Mouse (Mus musculus) left cerebral cortex, adult 8-10 months (tissue): ENCODE data around the gene Slc44a5. TPM values are rescaled to one million over a fixed set of nuclear protein-coding genes. Genes with fewer than 3 reads are reported as not detected.

Experiments used
- DNase-seq, 2 experiments: peaks; one replicate each; pipeline ENCODE4 v3.0.0; 2022; ENCODE audit warnings: low spot score in 2 of 2
- total RNA-seq, 4 experiments: library from RNA; stranded (reverse); gene quantifications; 2 replicates each; pipeline ENCODE4 v1.2.4; 2022

Gene Slc44a5
- total RNA-seq, 4 experiments from 2014 or later, result 7.2 to 8.6 (median 7.9) TPM

DNA sequence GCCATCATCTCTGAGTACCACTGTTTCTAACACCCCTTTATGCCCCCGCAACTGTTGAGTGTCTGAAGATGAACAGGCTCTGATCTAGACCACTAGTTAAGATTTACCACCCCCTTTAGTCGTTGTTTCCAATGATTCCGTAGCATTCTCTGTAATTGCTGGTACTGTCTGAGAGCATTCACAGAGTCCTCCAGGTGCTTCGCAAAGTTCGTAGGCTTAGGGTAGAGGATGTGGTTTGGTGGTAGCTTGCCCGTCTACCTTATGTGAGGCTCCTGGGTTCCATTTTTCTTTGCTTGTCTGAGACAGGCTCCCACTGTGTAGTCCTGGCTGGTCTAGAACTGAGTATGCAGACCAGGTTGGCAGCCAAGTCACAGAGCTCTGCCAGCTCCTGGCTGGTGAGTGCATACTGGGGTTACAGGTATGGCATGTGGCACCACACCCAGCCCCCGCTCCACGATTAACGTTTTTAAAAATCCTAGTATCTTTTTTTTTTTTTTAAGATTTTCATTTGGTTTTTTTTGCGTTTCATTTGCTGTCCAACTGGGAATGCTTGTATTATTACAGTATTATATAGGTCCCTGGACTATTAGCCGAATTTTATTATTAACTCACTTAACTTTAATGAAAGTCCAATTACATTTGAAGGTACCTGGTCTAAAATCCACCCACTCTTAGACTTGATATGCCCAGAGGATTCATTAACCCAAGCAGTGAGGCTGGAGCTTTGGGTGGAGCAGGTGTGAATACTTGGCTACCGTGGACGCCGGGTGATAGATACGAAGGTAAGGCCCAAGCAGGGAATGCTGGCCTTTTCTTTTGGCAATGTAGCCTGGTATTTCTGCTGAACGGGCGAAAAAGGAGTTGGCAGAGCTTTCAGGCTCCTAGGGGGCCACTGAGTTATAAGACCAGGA lies 321.9 kb downstream of the Slc44a5 start:
- DNase-seq, result no peak

DNA sequence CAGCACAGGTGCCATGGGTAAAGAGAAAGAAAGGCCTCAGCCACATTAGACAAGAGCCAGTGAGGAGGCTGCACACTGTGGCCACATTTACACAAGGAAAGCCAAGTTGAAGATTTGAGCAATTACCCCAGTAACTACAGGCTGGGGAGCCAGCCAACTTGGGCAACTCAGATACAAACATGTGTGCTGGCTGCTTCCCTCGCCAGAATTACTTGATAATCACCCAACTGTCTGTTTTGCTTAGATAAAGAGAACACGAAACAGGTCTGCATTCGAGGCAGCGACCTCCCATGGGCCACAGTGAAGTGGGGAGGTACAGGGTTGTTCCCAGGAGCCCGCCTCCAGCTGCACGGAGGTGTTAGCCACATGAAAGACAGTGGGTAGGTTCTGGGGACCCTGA lies 324.3 kb downstream of the Slc44a5 start:
- no peak for DNase-seq

DNA sequence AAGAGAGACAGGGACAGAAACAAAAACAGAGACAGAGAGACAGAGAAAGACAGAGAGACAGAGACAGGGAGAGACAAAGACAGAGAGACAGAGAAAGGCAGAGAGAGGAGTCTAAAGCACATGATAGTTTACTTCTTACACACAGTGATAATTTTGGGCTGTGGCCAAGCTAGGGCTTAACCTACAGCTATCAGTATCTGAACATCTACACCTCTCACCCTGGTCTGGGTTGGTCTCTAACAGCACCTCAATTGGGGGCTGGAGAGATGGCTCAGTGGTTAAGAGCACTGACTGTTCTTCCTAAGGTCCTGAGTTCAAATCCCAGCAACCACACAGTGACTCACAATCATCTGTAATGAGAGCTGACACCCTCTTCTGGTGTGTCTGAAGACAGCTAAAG lies 325.3 kb downstream of the Slc44a5 start:
- no peak for DNase-seq

DNA sequence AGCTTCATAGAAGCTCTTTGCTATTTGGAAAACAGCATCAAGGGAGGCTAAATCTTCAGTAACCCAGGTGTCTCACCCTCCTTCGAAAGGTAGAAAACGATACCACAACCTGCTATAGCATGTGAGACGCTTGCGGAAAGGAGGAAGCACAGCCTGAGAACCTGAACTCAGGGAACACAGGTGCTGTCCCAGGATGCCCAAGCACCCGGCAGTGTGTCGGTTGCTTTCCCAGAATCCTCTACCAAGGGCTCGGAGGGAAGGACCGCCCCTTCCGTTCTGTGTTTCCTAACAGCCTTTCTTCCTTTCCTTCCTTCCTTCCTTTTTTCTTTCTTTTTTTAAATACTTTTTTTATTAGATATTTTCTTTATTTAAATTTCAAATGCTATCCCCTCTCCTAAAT lies 326.8 kb downstream of the Slc44a5 start:
- DNase-seq, result no peak

DNA sequence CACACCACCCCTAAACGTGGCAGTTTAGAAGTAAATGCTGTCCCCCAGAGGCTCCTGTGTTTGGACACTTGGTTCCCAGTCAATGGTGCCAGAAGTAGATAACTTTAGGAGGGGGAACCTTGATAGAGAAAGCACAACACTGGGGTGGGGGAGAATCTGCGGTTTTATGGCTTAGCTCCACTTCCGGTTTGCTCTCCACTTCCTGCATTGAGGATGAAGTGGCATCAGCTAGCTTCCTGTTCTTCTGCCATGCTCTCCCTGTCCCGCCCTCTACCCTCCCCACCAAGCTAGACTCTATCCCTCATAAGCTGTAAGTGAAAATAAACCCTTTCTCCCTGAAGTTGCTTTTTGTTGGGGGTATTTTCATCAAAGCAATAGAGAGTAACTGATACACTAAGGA lies 327.9 kb downstream of the Slc44a5 start:
- DNase-seq, result no peak

DNA sequence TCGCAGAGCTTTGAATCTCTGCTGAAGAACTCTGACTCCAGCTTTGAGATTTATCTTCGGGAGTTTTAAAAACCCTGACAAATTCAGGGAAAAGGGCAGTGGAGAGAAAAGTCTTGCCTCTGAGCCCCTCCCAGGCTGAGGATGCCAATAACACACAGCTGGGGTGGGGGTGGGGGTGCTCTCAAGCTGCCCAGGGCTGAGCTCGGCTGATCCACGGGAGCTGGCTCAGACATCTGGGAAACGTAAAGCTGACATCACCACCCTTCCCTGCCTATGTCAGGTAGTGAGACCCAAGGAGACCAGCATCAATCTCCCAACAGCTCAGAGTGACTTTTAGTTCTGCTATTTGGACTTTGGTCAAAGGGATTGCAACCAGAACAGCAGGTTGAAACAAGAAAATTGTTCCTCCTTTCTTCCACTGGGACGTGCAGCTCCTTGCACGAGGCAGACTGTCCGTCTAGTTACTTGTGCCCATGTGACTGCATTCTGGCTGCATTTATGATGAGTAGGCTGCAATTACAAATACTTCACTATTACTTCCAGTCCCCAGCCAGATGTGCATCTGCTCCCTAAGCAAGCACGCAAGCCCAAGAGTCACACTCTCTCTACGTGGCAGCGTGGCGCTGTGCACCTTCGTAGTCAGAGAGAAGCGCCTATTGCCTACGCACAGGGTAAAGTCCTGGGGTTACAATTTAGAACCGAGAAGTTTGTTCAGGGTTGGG lies 332.1 kb downstream of the Slc44a5 start:
- no peak for DNase-seq

DNA sequence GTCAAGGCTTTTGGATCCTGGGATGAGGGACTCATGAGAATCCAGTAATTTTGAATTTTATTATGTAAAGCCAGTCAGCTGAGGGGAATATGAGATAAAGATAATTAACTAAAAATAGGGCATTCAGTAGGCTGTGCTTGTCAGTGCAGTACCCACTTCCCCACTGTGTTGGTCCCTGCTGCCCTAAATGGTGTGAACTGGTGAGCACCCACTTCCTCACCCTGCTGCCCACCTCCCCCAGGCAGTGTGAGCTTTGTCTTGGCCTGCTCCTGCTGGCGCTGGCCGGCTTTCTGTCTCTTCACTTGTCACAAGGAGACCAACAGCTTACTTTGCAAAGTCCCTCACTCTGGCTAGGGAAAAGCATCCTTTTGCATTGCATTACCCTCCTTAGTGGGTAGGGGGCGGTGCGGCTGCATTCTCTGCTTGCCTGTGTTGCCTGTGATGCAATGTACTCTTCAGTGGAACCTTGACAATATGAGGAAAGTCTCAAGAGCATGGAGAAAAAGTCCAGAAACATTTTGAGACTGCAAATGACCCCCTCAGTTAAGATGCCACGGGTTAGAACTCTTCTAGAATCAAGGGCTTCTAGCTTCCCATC lies 344.5 kb downstream of the Slc44a5 start:
- no peak for DNase-seq

Other genes with a start within 250 kb of the Slc44a5 start
- 10 to 100 TPM; 19.2 to 25.5 (median 24.8) TPM for gene St6galnac3, start 248.3 kb upstream of the Slc44a5 start, total RNA-seq
- gene Asb17, start 129.2 kb upstream of the Slc44a5 start, total RNA-seq, result not detected
- under 1 TPM; 0.15 to 0.68 (median 0.28) TPM for gene Msh4, start 67.3 kb upstream of the Slc44a5 start, total RNA-seq
- 10 to 100 TPM; 59.9 to 69.8 (median 64.9) TPM for gene Rabggtb, start 60.4 kb upstream of the Slc44a5 start, total RNA-seq
- 10 to 100 TPM; 44.8 to 51.9 (median 48.3) TPM for gene Acadm, start 28.8 kb upstream of the Slc44a5 start, total RNA-seq